Mouse (Mus musculus): ENCODE data around the gene Tmem171.

Tmem171 gene

GRCm38 (mm10) chr13:98638507-98639166, 56.0 kb downstream of the Tmem171 start:
- no peak for DNase-seq

DNA sequence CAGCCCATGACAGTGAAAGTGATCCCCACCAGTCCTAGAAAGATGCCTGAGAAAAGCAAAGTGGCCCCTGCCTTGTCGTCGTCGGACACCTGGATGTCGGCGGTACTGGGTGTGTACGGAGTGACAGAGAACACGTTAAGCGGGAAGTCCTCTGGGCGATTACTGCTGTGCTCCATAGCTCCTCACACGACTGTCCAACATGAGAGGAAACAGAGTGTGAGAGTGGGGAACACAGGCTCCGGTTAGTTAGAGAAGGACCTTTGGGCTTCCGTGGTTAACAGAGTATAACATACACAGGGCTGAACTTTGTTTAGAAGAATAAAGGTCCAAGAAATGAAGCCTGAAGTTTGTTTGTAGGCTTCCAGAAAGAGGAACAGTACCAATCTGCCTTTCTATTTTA, 57.5 kb downstream of the Tmem171 start, which contains the start of gene Tmem174:
Gene Tmem174 (minus strand): TSS at position 266 of the 400 bp plus-strand sequence.
- no peak for DNase-seq

GRCm38 (mm10) chr13:98636571-98636970, 58.1 kb downstream of the Tmem171 start:
- DNase-seq = no peak

All from cerebellum, adult 18-20 months (tissue).